Mouse (Mus musculus) C2C12 (cell line): ENCODE results near the gene Ahdc1.

Experiments
- MYOD1 ChIP-seq: IDR thresholded peaks from one replicate; pipeline ENCODE4 v1.6.1; 2011; ENCODE audit warnings: low read depth; ENCODE audit not compliant: control insufficient read depth, insufficient read length
- USF1 ChIP-seq: IDR thresholded peaks from one replicate; pipeline ENCODE4 v1.6.1; 2011; ENCODE audit warnings: low read depth, mild to moderate bottlenecking, control low read depth, moderate library complexity

DNA sequence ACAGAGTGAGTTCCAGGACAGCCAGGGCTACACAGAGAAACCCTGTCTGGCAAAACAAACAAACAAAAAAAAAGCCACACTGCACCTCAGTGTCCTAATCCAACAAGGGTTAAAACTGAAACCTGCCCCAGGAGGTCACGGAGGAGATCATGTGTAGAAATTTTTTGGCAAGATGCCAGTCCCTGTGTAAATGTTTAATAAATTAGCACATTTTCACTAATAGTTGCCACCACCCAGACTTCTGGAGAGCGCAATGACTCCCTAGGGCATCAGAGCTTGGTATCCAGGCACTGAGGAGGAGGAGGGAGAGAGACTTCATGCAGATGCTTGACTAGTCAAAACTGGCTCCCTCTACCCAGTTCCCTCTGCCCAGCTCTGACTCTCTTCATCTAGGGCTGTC is 31.9 kb upstream of the Ahdc1 start:
- TF ChIP-seq USF1 (no peak), MYOD1 (no peak)
